Mouse (Mus musculus) forebrain, embryonic 14.5 days (tissue): ENCODE measurements around the gene Myo10. TPM values are rescaled to one million over a fixed set of nuclear protein-coding genes. Genes with fewer than 3 reads are reported as not detected.
A peak's percentile ranks its signal among the peaks of the same experiment; 100 is the strongest.

Experiments
- ATAC-seq: fragments of 200-750 bp; cut with Nextera tagmentation; 2 replicates; pipeline ENCODE4 v1.8.0; 2017; ENCODE audit warnings: mild to moderate bottlenecking, moderate library complexity
- DNase-seq: peaks from one replicate; pipeline ENCODE4 v3.0.0-alpha.2; 2015; ENCODE audit warnings: low spot score
- H3K27ac ChIP-seq: fragments of 300-500 bp; sonication (generic); 2 replicates; pipeline ENCODE4 v1.5.1; 2014; ENCODE audit warnings: low read depth, mild to moderate bottlenecking, control low read depth, low read length, moderate library complexity
- H3K27me3 ChIP-seq: fragments of 300-500 bp; sonication (generic); replicated peaks from 2 replicates; pipeline ENCODE4 v1.6.1; 2014; ENCODE audit warnings: low read length, control low read depth, mixed read lengths; ENCODE audit not compliant: control insufficient read depth, insufficient read depth
- H3K36me3 ChIP-seq: fragments of 300-500 bp; sonication (generic); 2 replicates; pipeline ENCODE4 v1.6.1; 2014; ENCODE audit warnings: low read length, control low read depth; ENCODE audit not compliant: control insufficient read depth, insufficient read depth
- H3K4me1 ChIP-seq: fragments of 300-500 bp; sonication (generic); 2 replicates; pipeline ENCODE4 v1.6.1; 2014; ENCODE audit warnings: antibody characterized with exemption, low read length, control low read depth; ENCODE audit not compliant: control insufficient read depth, insufficient read depth
- H3K4me2 ChIP-seq: fragments of 300-500 bp; sonication (generic); 2 replicates; pipeline ENCODE4 v1.6.1; 2014; ENCODE audit warnings: mild to moderate bottlenecking, control low read depth, low read length
- H3K4me3 ChIP-seq: fragments of 300-500 bp; sonication (generic); 2 replicates; pipeline ENCODE4 v1.5.1; 2014; ENCODE audit warnings: low read depth, low read length, control low read depth
- H3K9ac ChIP-seq: fragments of 300-500 bp; sonication (generic); 2 replicates; pipeline ENCODE4 v1.6.1; 2014; ENCODE audit warnings: mild to moderate bottlenecking, low read length, control low read depth, moderate library complexity
- H3K9me3 ChIP-seq: fragments of 300-500 bp; sonication (generic); replicated peaks from 2 replicates; pipeline ENCODE4 v1.6.1; 2016; ENCODE audit warnings: low read length, control low read depth, mixed read lengths; ENCODE audit not compliant: control insufficient read depth
- WGBS: fragments of 180-500 bp; shearing (Covaris S2); extraction: QIAGEN DNeasy Blood & Tissue Kit; methylation state at CpG from one replicate; pipeline ENCODE4 v1.1.7; 2014; 5-methylcytosine and 5-hydroxymethylcytosine counted together
- polyA plus RNA-seq: library from polyadenylated mRNA; unstranded; fragments of >200 nt; fragmentation: Nextera tagmentation; extraction: Ambion mirVana; gene quantifications from 2 replicates; pipeline ENCODE4 v1.2.1, GENCODE M21; 2014

Myo10 gene
- polyA plus RNA-seq, 1 experiment from 2014 or later, result 36.2 TPM

DNA sequence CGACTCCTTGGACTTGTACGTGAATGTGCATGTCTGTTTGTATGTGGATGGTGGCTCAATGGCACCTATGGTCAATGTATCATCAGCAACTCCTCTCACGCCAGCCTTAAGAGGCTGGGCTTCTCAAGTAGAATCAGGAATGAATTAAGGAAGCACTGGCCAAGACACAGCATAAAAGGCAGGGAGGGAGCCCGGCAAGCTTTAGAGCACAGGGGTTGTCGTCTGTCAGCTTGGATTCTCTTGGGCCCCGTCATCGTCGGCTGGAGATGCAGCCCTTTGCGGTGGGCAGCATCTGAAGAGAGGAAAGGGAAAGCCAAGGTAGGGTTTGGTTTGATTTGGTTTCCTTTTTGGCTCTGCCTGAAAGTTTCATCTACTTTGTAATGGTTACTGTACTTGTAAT, 130.7 kb downstream of the Myo10 start:
- 2% methylated on average over 9 of the region's 9 CpGs for WGBS

DNA sequence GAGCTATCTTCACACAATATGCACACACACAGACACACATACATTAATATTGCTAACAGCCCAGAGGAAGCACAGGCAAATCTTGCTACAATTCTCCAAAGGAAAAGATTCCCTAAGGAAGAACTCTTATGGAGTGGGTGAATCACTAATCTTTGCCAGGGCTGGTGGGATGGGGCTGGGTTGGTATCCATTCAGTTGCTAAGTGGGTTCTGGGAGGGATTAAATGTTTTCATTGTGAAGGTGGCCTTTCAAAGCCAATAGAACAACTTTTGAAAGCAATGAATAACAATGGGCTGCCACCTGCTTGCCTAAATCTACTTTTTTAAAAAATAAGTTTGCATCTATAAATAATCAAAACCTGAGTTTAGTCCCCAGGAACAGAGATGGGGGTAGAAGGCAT, 131.6 kb downstream of the Myo10 start:
- ATAC-seq, result peak; percentile 24
- H3K27me3 ChIP-seq, result no peaks in the 10 kb centered on the region
- peaks cover 28% of the 10 kb centered on the region for H3K4me1 ChIP-seq
- peak overlapping the region; percentile 33 for H3K4me3 ChIP-seq
- H3K9me3 ChIP-seq, result no peaks in the 10 kb centered on the region
- H3K36me3 ChIP-seq, result no peaks in the 10 kb centered on the region
- DNase-seq, result peak; percentile 66
- H3K27ac ChIP-seq, result peak overlapping the region; percentile 96
- peak overlapping the region; percentile 70 for H3K9ac ChIP-seq
- H3K4me2 ChIP-seq, result peak overlapping the region; percentile 55

More for the DNA sequence above, 130.7 kb downstream of the Myo10 start:
- DNase-seq (peak; percentile 51), ATAC-seq (peak; percentile 11)
- Histone ChIP-seq H3K4me2 (peak overlapping the region; percentile 55), H3K4me1 (peaks cover 22% of the 10 kb centered on the region), H3K27me3 (no peaks in the 10 kb centered on the region), H3K27ac (peak overlapping the region; percentile 96), H3K9me3 (no peaks in the 10 kb centered on the region), H3K4me3 (peak overlapping the region; percentile 33), H3K36me3 (no peaks in the 10 kb centered on the region), H3K9ac (peak overlapping the region; percentile 70)

DNA sequence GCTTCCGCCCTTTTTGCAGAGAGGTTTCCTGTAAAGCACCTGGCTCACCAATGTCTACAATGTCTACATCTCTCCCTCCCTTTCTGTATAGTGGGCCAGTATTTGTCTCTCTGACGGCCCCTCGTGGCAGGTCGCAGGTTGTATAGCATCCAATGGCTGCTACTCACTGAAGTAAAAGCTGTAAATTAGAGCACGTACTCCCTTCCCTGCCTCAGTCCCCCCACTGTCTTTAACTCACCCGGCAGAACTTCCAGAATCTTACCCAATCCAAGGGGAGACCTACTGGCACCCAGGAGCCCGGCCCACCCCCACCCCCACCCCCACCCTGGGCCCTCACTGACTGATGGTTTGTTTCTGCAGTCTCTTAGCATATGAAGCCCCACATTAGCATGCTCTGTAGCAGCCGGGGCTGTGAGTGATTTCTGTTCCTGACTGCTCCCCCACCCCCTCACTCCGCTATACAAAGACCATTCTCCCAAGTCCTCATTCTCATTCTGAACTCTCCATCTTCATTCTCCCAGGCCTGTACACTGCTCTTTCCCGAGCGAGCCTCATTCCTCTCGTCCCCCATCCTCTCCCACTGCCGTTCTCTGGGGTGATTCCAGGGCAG, 132.1 kb downstream of the Myo10 start:
- peak; percentile 86 for ATAC-seq
- WGBS, result 2% methylated on average over 13 of the region's 13 CpGs

DNA sequence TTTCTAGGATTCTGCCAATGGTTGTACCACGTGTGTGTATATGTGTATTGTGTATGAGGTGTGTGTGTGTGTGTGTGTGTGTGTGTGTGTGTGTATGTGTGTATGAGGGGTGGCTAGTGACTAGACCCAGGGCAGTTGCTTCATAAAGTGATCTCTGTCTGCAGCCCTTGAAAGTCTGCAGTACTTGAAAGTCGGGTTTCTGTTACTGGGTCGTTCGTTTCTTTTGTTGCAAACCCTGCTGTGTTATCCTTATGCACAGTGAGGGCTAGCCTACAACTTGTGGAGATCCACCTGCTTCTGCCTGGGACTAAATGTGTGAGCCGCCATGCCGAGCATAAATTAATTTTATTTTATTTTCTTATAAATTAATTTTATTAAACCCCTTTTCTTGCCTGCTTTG, 133.2 kb downstream of the Myo10 start:
- peak overlapping the region; percentile 70; the same call in 1 of the 2 replicates for H3K9ac ChIP-seq
- DNase-seq, result no peak
- peaks cover 42% of the 10 kb centered on the region for H3K4me1 ChIP-seq

More for the DNA sequence above, 132.1 kb downstream of the Myo10 start:
- H3K4me3 ChIP-seq, result peak overlapping the region; percentile 33
- DNase-seq, result peak; percentile 87
- H3K4me2 ChIP-seq, result peak overlapping the region; percentile 55
- H3K9me3 ChIP-seq, result no peaks in the 10 kb centered on the region
- peaks cover 33% of the 10 kb centered on the region for H3K4me1 ChIP-seq
- no peaks in the 10 kb centered on the region for H3K36me3 ChIP-seq
- no peaks in the 10 kb centered on the region for H3K27me3 ChIP-seq
- peak overlapping the region; percentile 70 for H3K9ac ChIP-seq
- H3K27ac ChIP-seq, result peak overlapping the region; percentile 96

DNA sequence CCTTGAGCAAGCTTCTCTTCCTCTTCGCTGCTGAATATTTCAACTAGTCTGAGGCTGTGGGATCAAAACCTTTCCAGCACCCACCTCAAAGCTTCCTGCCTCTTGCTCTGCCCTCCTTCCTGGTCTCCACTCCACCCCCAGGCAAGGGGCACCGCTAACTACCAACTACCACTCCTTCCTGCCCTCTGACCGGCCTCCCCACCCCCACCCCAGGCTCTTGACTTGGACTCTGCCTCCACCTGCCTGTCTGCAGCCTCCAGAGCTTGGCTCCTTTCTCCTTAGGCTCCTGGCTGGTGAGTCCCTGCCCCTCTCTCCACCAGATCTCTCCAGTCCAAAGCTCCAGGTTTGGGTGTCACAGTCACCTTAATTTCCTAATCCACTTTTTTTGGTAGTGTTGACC, 133.7 kb downstream of the Myo10 start:
- 45% methylated on average over 3 of the region's 3 CpGs for WGBS
- Histone ChIP-seq H3K27me3 (no peaks in the 10 kb centered on the region), H3K4me3 (peak overlapping the region; percentile 33; the same call in 1 of the 2 replicates), H3K4me1 (peaks cover 46% of the 10 kb centered on the region), H3K36me3 (no peaks in the 10 kb centered on the region), H3K9me3 (no peaks in the 10 kb centered on the region), H3K27ac (0 out of 2 replicates have a peak overlapping the region, but pooled peaks have one; percentile 3), H3K9ac (peak overlapping the region; percentile 70; the same call in 1 of the 2 replicates), H3K4me2 (peak overlapping the region; percentile 55)
- no peak for ATAC-seq
- no peak for DNase-seq

More for the DNA sequence above, 133.2 kb downstream of the Myo10 start:
- Histone ChIP-seq H3K9me3 (no peaks in the 10 kb centered on the region), H3K27ac (peak overlapping the region; percentile 96), H3K4me2 (peak overlapping the region; percentile 55), H3K27me3 (no peaks in the 10 kb centered on the region), H3K36me3 (no peaks in the 10 kb centered on the region), H3K4me3 (peak overlapping the region; percentile 33)
- ATAC-seq, result no peak
- 42% methylated on average over 6 of the region's 6 CpGs for WGBS

DNA sequence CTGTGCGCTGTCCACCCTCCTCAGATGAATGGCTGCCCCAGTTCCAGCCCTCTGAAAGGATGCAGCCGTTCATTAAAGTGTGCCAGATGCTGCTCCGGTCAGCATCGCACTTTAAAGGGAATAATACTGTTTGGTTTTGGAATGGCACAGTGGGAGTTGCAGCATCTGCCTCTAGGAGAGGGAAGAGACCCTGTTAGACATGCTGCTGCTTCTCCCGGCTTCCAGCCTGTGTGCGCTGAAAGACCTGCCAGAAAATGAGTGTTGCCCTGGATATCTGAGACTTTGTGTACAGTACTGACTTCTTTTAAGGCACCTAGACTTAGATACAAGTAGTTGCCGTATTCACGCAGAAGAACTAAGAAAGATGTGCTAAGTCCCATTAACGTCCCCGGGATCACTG, 135.7 kb downstream of the Myo10 start:
- Histone ChIP-seq H3K4me1 (peaks cover 63% of the 10 kb centered on the region), H3K4me2 (peak overlapping the region; percentile 45), H3K36me3 (no peaks in the 10 kb centered on the region), H3K27me3 (no peaks in the 10 kb centered on the region), H3K4me3 (peak overlapping the region; percentile 5; the same call in 1 of the 2 replicates), H3K9me3 (no peaks in the 10 kb centered on the region), H3K9ac (peak overlapping the region; percentile 50), H3K27ac (peak overlapping the region; percentile 94)
- 8% methylated on average over 10 of the region's 10 CpGs for WGBS
- DNase-seq (peak; percentile 66), ATAC-seq (no peak)

DNA sequence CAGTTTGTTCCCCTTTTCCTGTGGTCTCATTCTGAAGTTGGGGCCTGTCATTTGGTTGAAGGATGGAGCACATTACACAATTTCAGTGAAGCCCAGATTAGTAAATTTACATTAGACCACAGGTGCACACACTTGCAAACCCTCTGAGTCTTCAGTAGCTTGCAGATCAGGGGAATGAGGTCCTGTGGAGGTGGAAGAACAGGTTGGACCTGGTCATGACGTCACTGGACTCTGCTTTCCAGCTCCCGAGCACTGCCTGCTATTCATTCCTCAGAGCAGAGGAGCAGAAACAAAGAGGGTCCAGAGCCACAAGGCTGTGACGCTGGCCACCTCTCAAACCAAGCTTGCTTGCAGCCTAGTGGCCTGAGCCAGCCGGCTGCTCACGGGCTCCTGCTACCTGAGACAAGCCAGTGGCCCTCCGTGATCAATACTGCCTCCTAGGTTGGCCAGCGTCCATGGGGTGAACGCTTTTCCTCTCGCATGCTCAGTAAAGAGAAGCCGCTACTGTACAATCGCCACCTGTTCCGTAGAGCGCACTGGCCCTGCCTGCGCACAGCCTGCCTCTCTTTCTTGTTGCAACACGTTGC, 136.3 kb downstream of the Myo10 start:
- H3K9me3 ChIP-seq, result no peaks in the 10 kb centered on the region
- peaks cover 65% of the 10 kb centered on the region for H3K4me1 ChIP-seq
- peak; percentile 57 for DNase-seq
- WGBS, result 17% methylated on average over 15 of the region's 15 CpGs
- H3K9ac ChIP-seq, result peak overlapping the region; percentile 50
- ATAC-seq, result no peak
- peak overlapping the region; percentile 45 for H3K4me2 ChIP-seq
- peak overlapping the region; percentile 5 for H3K4me3 ChIP-seq
- H3K27me3 ChIP-seq, result no peaks in the 10 kb centered on the region
- H3K36me3 ChIP-seq, result no peaks in the 10 kb centered on the region
- peak overlapping the region; percentile 94 for H3K27ac ChIP-seq

DNA sequence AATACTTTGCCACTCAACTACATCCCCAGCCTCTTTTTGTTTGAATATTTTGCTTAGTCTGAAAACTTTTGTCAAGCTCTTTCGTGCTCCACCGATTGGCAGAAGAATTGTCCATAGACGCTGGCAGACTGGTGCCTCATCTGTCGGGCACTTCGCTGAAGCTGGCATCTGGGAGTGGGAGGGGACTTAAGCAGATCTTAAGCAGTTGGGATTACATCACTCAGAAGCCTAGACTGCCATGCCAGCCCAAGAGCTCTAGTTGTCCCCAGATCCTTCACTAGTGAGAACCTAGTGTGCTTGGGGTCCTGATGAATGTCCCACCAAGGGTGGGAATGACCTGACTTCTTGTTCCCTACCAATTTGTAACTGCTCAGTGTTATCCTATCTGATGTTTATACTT, 138.0 kb downstream of the Myo10 start:
- ATAC-seq, result peak; percentile 35
- WGBS, result 5% methylated on average over 5 of the region's 5 CpGs
- Histone ChIP-seq H3K27me3 (no peaks in the 10 kb centered on the region), H3K4me2 (peak overlapping the region; percentile 45), H3K4me3 (no peak overlapping the region), H3K9ac (peak overlapping the region; percentile 50; the same call in 1 of the 2 replicates), H3K4me1 (peaks cover 75% of the 10 kb centered on the region), H3K9me3 (no peaks in the 10 kb centered on the region), H3K36me3 (no peaks in the 10 kb centered on the region), H3K27ac (peak overlapping the region; percentile 94)
- peak; percentile 89 for DNase-seq

DNA sequence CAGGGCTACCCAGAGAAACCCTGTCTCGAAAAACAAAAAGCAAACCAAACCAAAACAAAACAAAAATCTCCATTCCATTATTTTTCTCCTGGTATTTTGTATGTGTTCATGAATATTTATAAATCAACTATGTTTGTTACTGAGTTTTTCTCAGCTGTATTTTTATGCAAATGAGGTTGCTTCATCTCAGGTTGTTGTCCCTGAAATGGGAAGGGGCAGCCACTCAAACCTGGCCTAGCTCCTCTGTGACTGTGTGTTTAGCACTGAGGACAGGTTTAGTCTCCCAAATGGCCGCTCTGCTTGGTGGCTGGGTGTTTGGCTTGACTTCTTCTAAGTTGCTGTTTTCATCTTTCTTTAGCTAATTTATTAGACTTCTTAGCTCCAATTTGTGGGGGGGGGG, 138.7 kb downstream of the Myo10 start:
- peak overlapping the region; percentile 5; the same call in 1 of the 2 replicates for H3K4me3 ChIP-seq
- H3K9me3 ChIP-seq, result no peaks in the 10 kb centered on the region
- peaks cover 77% of the 10 kb centered on the region for H3K4me1 ChIP-seq
- H3K27ac ChIP-seq, result peak overlapping the region; percentile 94
- peak; percentile 69 for DNase-seq
- H3K9ac ChIP-seq, result no peak overlapping the region; the same call in 1 of the 2 replicates
- H3K27me3 ChIP-seq, result no peaks in the 10 kb centered on the region
- peak overlapping the region; percentile 45 for H3K4me2 ChIP-seq
- no peak for ATAC-seq
- WGBS, result 11% methylated on average over 2 of the region's 2 CpGs
- no peaks in the 10 kb centered on the region for H3K36me3 ChIP-seq
